Mouse (Mus musculus) embryo, embryonic 9.5 days (tissue): ENCODE measurements at regions not wholly inside any gene's neighbourhood (a gene's known extent, or its start where the extent isn't known, plus 50 kb on each side); places are given as distances from the start of the nearest gene placed in this dataset.

Experiments used
- DNase-seq: peaks from one replicate; pipeline ENCODE4 v3.0.0-alpha.2; 2017; ENCODE audit errors: extremely low spot score

DNA sequence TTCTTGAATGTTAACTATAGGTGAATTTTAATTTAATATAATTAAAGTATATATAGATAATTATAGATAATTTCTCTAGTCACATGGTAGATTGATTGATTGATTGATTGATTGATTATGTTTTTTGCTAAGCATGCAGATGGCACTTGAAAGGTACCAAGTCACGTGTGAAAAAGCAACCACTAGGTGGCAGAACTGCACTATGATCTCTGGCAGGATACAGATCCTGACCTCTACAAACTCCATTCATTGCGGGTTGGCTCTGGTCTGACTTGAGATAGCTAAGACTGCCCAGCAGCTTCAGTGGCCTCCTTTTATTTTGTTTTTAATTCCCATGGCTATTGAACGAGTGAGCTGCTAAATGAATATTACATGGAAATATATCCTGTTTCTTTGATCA, 229.7 kb upstream of the Grm3 start:
- DNase-seq: peak; percentile 39

- no peak for DNase-seq
These were observed 213.8 kb upstream of the Grm3 start for GRCm38 (mm10) chr5:9938746-9939145.

- no peak for DNase-seq
These were observed 188.0 kb upstream of the Grm3 start for GRCm38 (mm10) chr5:9912936-9913335.

GRCm38 (mm10) chr5:9911783-9912182, 186.8 kb upstream of the Grm3 start:
- no peak for DNase-seq

- no peak for DNase-seq
These were observed 186.1 kb upstream of the Grm3 start for GRCm38 (mm10) chr5:9911089-9911473.

DNA sequence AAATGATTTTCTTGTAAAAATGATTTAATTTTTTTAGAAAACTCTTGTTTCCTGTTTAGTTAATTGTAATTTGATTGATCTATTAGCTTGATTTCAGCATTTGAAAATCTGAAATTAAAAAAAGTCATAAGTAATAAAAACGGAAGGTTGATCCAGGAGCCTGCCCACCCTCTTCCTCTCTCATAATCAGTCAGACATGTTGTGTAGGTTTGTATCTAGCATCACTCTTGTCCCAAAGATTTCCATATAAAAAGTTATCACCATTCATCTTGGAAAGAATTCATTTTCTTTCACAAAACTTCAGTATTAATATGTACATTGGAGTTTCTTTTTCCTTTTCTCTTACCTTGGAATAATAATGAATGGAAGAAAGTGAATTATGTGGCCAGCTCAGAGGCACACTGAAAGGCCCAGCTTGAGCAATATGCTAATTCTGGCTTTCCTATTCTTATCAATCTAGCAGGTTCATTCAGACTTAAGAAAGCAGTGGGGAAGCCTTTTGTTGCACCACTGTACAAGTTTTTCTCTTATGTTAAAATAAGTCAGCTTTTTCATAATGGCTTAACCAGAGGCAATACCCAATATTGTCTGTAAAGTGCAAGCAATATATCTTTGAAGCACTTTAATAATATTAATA, 185.6 kb upstream of the Grm3 start:
- no peak for DNase-seq

GRCm38 (mm10) chr5:9895297-9895696, 170.3 kb upstream of the Grm3 start:
- no peak for DNase-seq

GRCm38 (mm10) chr5:9878063-9878462, 153.1 kb upstream of the Grm3 start:
- DNase-seq: no peak

DNA sequence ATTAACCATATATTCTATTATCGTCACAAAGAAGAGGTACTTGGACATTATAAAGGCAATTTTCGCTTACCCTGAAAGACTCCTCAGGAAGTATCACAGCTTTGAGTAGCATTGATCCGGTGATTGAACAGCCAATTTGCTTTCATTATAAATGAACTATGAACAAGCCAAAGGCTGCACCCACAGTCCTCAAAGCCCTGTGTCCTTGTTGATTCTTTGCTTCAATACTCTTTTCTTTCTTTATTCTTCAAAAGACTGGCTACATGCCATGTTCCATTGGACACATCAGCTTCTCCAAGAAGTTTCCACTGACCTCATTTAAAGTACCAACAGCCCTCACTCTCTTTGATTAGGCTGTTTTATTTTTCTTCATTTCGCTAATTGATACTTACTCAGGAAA, 144.1 kb upstream of the Grm3 start:
- DNase-seq: no peak

GRCm38 (mm10) chr5:9829750-9830149, 104.8 kb upstream of the Grm3 start:
- no peak for DNase-seq

DNA sequence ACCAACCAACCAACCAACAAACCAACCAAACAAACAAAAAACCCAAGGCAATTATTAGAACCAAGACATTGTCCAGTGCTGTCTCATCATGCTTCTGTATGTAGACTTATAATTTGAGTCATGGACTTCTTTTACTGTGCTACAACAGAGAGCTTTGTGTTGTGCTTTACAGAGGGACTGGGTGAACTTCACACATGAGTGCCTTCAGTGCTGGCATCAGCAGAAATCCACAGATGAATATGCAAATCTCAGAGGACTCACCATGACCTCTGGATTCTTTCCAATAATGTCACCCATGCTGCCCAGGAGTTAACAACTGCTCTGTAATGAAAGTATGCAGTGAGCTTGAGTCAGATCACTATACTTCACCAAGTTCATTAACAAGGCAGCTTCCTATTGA, 76.7 kb upstream of the Grm3 start:
- no peak for DNase-seq

DNA sequence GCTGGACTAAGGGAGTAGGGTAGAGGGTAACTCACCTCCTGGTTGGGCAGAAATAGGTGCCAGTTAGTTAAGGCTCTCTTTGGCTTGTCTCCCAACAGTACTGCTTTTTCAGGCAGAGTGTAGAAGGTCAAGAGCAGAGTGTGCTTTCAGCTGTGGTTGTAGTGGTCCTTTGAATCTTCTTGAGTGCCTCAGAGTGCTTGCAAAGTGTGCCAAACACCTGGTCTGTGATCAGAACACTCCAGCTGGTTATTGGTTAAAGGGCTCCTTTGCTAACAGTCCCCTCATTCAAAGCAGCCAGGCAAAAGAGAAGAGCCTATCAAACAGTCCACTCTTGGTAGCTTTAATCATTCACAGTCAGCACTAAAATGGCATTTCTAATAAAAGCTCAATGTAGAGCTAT, 56.1 kb upstream of the Grm3 start:
- DNase-seq: no peak
